Mouse (Mus musculus) CH12.LX (cell line): ENCODE measurements around the gene Ehf.

ENCODE experiments used
- CTCF ChIP-seq, 2 experiments: IDR thresholded peaks in 1 of 2; conservative IDR thresholded peaks in 1 of 2; 2 replicates each; pipeline ENCODE4 v1.5.1; 2011 to 2012; ENCODE audit warnings: low read depth in 2 of 2, low read length in 2 of 2, improper control_type of control experiment in 1 of 2, inconsistent platforms in 1 of 2, mild to moderate bottlenecking in 1 of 2, moderate library complexity in 1 of 2
- JUND ChIP-seq: conservative IDR thresholded peaks from 2 replicates; pipeline ENCODE4 v1.6.1; 2011; ENCODE audit warnings: low read depth, low read length, improper control_type of control experiment
- PAX5 ChIP-seq: IDR thresholded peaks from 2 replicates; pipeline ENCODE4 v1.6.1; 2012; ENCODE audit warnings: low read length, inconsistent platforms, mixed read lengths
- POLR2A ChIP-seq: IDR thresholded peaks from 2 replicates; pipeline ENCODE4 v1.6.1; 2011; ENCODE audit warnings: low read depth, mild to moderate bottlenecking, improper control_type of control experiment, low read length
- RCOR1 ChIP-seq: conservative IDR thresholded peaks from 2 replicates; pipeline ENCODE4 v1.6.1; 2012; ENCODE audit warnings: low read depth, mild to moderate bottlenecking, inconsistent platforms, low read length, improper control_type of control experiment

DNA sequence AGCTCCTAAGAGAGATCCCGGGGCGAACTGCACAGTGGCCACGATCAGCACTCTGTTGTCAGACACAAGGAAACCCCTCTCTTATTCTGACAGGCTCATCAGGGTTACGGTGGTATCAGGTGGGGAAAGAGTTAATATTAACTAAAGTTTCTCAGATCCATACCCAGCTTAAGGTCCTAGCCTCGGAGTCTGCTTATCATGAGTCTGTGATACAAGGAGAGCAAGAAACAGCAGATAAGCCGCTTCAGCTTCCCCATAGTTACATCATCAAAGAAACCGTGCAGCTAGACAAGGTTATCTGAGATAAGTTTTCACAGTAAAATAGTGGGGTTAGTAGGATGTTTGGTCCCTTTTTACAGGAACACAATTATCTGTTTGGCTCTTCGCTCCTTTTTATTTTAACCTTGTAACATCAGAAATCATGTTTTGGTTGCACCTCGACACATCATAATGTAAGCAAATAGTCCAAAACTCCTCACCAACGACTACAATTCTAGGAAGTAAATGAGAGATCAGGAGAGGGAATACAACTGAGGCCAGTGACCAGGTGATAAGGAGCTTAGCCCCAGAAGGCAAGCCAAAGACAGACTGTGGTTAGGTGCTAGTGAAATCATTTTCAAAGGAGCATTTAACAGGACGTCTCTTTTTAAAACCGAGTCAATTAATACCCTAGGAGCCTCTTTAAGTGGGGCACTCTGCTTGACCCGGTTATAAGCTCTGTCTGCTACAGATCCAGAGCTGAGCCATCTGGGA, 4.2 kb downstream of the Ehf start:
- TF ChIP-seq CTCF (conservative IDR thresholded peaks at IDR 0.05 in 1 of 2, IDR thresholded peaks at IDR 0.05 in 1 of 2; ENCODE audit: low read depth in 2 of 2, low read length in 2 of 2) (no peak), JUND (no peak), RCOR1 (no peak), POLR2A (no peak), PAX5 (no peak)
